ENCODE assay signal across 9 mouse cellular contexts in the genomic region with DNA sequence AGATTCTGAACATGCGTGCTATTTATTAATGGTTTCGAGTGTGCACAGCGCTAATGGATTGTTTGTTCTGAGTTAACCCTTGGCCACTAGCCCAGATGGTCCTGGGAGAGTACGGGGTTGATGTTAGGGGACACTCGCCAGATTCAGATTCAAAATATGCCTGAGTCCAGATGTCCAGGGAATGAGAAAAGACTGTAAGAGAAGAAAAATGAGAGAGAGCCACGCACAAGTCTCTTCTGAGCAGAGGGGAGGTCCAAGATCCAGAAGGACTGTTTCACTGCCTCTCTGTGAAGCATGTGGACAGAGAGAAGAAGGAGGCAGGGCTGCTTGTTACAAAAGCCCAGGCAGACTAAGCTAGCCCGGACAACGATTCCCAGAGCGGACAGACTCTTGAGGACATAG. TPM values are rescaled to one million over a fixed set of nuclear protein-coding genes. Genes with fewer than 3 reads are reported as not detected.
A peak's percentile ranks its signal among the peaks of the same experiment; 100 is the strongest.
DNase-seq lines count a peak whose midpoint lies in the region; TF ChIP-seq lines count a peak whose summit lies in the region.
"Had no signal": no experiment of that assay in that cellular context is flagged by ENCODE, and none has a peak within 500 bp of the region (broad histone marks: within the 10 kb centered on the region; RNA-seq: fewer than 3 reads in every experiment).

No protein-coding gene starts in this region.

- no peaks in the 10 kb centered on the region for H3K27me3 ChIP-seq in testis, adult 2 months (ENCODE audit: control insufficient read depth, insufficient read depth, low read length)

- no peaks in the 10 kb centered on the region for H3K36me3 ChIP-seq in testis, adult 2 months (ENCODE audit: control insufficient read depth, insufficient read depth, low read length)

- H3K4me1 ChIP-seq in testis, adult 2 months (ENCODE audit: control insufficient read depth, insufficient read depth, low read length) = no peaks in the 10 kb centered on the region

- TF ChIP-seq CTCF in testis, adult 2 months (IDR thresholded peaks at IDR 0.05; ENCODE audit: control insufficient read depth, insufficient read depth, insufficient replicate concordance, low read depth, low read length) = no peak

- H3K27ac ChIP-seq in testis, adult 2 months (ENCODE audit: control insufficient read depth, insufficient read depth, low read depth, low read length) = 0 out of 2 replicates have a peak overlapping the region, but pooled peaks have one; percentile 8

- TF ChIP-seq POLR2A in testis, adult 2 months (IDR thresholded peaks at IDR 0.05; ENCODE audit: control insufficient read depth, low read depth, low read length) = no peak

- DNase-seq in ovary, adult 18-20 months (ENCODE audit: low spot score) = peak; percentile 16
- no peak for DNase-seq in ovary, postnatal 36 days (ENCODE audit: low spot score)
- DNase-seq in heart, adult 8-10 months (ENCODE audit: low spot score) = peak; percentile 78
- DNase-seq in kidney, postnatal 14 days = peak; percentile 78
- no peak for DNase-seq in embryo, embryonic 9.5 days (ENCODE audit: extremely low spot score)
- no peak for DNase-seq in frontal cortex, postnatal 14 days (ENCODE audit: low spot score in 2 of 2)
- DNase-seq in spleen, adult 12 weeks (ENCODE audit: low spot score) = no peak

- H3K4me3 ChIP-seq in testis, adult 2 months (ENCODE audit: control insufficient read depth, low read depth, low read length) = no peak overlapping the region

RNA-seq across cellular contexts. Expression of a gene that starts 33.8 kb away (rescaled TPM):
- total RNA-seq in heart, adult 8-10 months (2022) = 1 to 10 TPM in 3 of 4 experiments, under 1 TPM in 1; 0.50 to 2.1 (median 1.1) TPM
- polyA plus RNA-seq in testis, adult 2 months (2012; rRNA removed) = 24.6 and 27.2 TPM in 2 replicates
- total RNA-seq: left cerebral cortex, postnatal 14 days had no signal

Comparison
In these comparisons a context has a peak if more than half of its experiments do, and no peak if none do; other contexts are left out.
1. DNase-seq: peak in ovary, adult 18-20 months (single experiment), heart, adult 8-10 months (single experiment) and kidney, postnatal 14 days (single experiment); none in ovary, postnatal 36 days (single experiment), embryo, embryonic 9.5 days (single experiment), frontal cortex, postnatal 14 days (0 of 2) and spleen, adult 12 weeks (single experiment).